Mouse (Mus musculus) lung, embryonic 14.5 days (tissue): ENCODE measurements at regions not wholly inside any gene's neighbourhood (a gene's known extent, or its start where the extent isn't known, plus 50 kb on each side); places are given as distances from the start of the nearest gene placed in this dataset.

Experiments
- ATAC-seq: fragments of 200-750 bp; cut with Nextera tagmentation; 2 replicates; pipeline ENCODE4 v1.8.0; 2017; ENCODE audit warnings: mild to moderate bottlenecking, moderate TSS enrichment, moderate library complexity; ENCODE audit not compliant: insufficient read depth
- DNase-seq: peaks from one replicate; pipeline ENCODE4 v3.0.0-alpha.2; 2015
- H3K27ac ChIP-seq: fragments of 300-500 bp; sonication (generic); 2 replicates; pipeline ENCODE4 v1.5.1; 2014; ENCODE audit warnings: low read depth, mild to moderate bottlenecking, moderate library complexity
- H3K27me3 ChIP-seq: fragments of 300-500 bp; sonication (generic); 2 replicates; pipeline ENCODE4 v1.6.1; 2014; ENCODE audit warnings: low read length, control low read depth; ENCODE audit not compliant: insufficient read depth
- H3K36me3 ChIP-seq: fragments of 300-500 bp; sonication (generic); 2 replicates; pipeline ENCODE4 v1.6.1; 2014; ENCODE audit warnings: control low read depth; ENCODE audit not compliant: insufficient read depth
- H3K4me1 ChIP-seq: fragments of 300-500 bp; sonication (generic); 2 replicates; pipeline ENCODE4 v1.6.1; 2014; ENCODE audit warnings: antibody characterized with exemption, control low read depth; ENCODE audit not compliant: insufficient read depth
- H3K4me2 ChIP-seq: fragments of 300-500 bp; sonication (generic); 2 replicates; pipeline ENCODE4 v1.6.1; 2014; ENCODE audit warnings: mild to moderate bottlenecking
- H3K4me3 ChIP-seq: fragments of 300-500 bp; sonication (generic); 2 replicates; pipeline ENCODE4 v1.5.1; 2014; ENCODE audit warnings: low read depth, low read length
- H3K9ac ChIP-seq: fragments of 300-500 bp; sonication (generic); 2 replicates; pipeline ENCODE4 v1.6.1; 2014
- H3K9me3 ChIP-seq: fragments of 300-500 bp; sonication (generic); 2 replicates; pipeline ENCODE4 v1.6.1; 2016; ENCODE audit warnings: low read depth, low read length, control low read depth
- CTCF ChIP-seq: IDR thresholded peaks from 2 replicates; pipeline ENCODE4 v1.5.1; 2016; ENCODE audit warnings: antibody characterized with exemption, low read depth
- WGBS: fragments of 180-500 bp; shearing (Covaris S2); extraction: QIAGEN DNeasy Blood & Tissue Kit; methylation state at CpG from one replicate; pipeline ENCODE4 v1.1.7; 2014; 5-methylcytosine and 5-hydroxymethylcytosine counted together

DNA sequence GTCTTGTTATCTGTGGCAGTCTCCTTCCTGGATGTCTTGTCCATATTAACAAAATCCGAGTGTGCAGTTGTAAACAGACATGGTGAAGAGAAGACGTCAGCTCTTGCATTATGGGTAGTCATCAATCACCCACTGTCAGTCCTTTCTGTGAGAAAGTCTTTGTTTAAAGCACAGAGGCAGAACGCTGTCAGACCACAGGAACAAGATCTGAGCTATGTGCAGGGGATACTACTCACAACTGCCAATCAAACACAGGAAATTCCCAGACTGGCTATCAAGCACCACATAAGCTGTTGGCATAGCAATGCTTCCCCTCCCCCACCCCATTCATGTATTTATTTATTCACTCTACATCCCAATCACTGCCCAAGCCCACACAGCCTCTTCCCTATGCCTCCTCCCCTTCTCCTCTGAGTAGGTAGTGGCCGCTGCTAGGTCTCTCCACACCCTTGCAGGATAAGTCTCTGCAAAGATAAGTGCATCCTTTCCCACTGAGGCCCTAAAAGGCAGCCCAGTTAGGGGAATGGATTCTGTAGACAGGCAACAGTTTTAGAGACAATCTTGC is 88.8 kb downstream of the Etaa1 start:
- H3K27me3 ChIP-seq, result no peaks in the 10 kb centered on the region
- no peaks in the 10 kb centered on the region for H3K36me3 ChIP-seq
- TF ChIP-seq CTCF, result no peak
- DNase-seq, result peak; percentile 65
- ATAC-seq, result peak; percentile 85; the same call in 1 of the 2 replicates
- WGBS, result 15% methylated on average over 4 of the region's 4 CpGs
- H3K4me1 ChIP-seq, result no peaks in the 10 kb centered on the region
- no peak overlapping the region for H3K27ac ChIP-seq
- no peak overlapping the region for H3K9ac ChIP-seq
- no peak overlapping the region for H3K4me3 ChIP-seq
- H3K9me3 ChIP-seq, result no peaks in the 10 kb centered on the region
- no peak overlapping the region for H3K4me2 ChIP-seq

DNA sequence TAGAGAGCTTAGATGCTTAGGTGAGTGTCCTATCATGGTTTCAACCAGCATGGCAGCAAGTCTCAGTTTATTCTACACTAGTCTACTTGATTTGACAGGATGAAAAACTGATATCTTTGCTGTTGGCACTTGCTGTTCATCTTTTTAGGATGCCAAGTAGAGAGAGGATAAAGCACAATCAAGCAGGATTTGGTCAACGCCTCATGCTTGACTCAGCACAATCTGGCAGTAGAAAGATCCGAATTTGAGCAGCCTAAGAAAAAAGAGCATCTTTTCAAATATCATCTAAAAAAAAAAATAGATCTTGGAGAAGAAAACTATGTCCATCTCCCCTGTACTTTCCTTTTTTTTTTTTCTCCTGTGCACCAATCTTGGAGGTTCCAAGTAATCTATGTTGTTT is 83.0 kb downstream of the Etaa1 start:
- no peak for ATAC-seq
- no peaks in the 10 kb centered on the region for H3K9me3 ChIP-seq
- no peaks in the 10 kb centered on the region for H3K4me1 ChIP-seq
- H3K36me3 ChIP-seq, result no peaks in the 10 kb centered on the region
- H3K9ac ChIP-seq, result no peak overlapping the region
- no peaks in the 10 kb centered on the region for H3K27me3 ChIP-seq
- H3K27ac ChIP-seq, result no peak overlapping the region
- no peak overlapping the region for H3K4me3 ChIP-seq
- no peak for DNase-seq
- no peak for TF ChIP-seq CTCF
- H3K4me2 ChIP-seq, result no peak overlapping the region
- WGBS, result 84% methylated on average over 2 of the region's 2 CpGs

DNA sequence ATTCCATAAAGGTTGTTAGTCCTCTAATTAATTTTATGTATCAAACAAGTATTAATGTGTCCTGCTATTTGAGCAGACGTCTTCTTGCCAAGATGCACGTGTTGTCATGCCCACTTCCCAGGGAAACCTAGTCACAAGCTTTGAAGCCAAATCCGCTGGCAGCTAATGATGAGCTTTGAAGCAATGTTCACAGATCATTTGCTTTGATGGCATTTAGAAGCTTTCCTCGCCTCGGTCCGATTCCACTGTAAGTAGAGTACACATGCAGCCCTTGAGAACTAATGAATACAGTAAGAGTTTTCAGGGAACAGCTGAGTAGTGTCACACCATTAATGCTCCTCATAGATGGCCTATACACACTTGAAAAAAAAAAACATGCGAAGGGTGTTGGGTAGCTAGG is 81.8 kb downstream of the Etaa1 start:
- Histone ChIP-seq H3K9me3 (no peaks in the 10 kb centered on the region), H3K4me1 (no peaks in the 10 kb centered on the region), H3K27me3 (no peaks in the 10 kb centered on the region), H3K9ac (no peak overlapping the region), H3K27ac (no peak overlapping the region), H3K4me2 (no peak overlapping the region), H3K36me3 (no peaks in the 10 kb centered on the region), H3K4me3 (no peak overlapping the region)
- WGBS, result 54% methylated on average over 7 of the region's 7 CpGs
- no peak for DNase-seq
- no peak for ATAC-seq
- no peak for TF ChIP-seq CTCF

DNA sequence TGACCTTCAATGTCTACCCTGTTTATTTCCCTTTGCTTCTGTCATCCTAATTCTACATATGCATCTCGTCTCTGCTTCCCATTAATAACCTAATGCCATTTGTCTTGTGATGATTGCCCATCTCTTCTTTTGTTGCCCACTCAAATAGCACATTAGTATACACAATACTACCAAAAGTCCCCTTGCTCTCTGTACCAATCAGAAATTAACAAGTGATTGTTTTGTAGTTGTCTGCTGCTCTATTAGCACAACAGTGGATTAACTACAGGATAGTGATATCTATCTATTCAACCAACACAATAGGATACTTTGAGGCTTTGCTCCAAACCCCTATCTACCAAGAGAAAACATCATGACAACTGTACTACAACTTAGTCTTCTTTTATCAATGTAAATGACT is 70.4 kb downstream of the Etaa1 start:
- Histone ChIP-seq H3K36me3 (no peaks in the 10 kb centered on the region), H3K4me2 (no peak overlapping the region), H3K9ac (no peak overlapping the region), H3K27ac (no peak overlapping the region), H3K4me1 (no peaks in the 10 kb centered on the region), H3K4me3 (no peak overlapping the region), H3K9me3 (no peaks in the 10 kb centered on the region), H3K27me3 (no peaks in the 10 kb centered on the region)
- ATAC-seq, result no peak
- DNase-seq, result no peak
- WGBS, result 79% methylated on average over 1 of the region's 1 CpGs
- TF ChIP-seq CTCF, result no peak
